Mouse (Mus musculus) embryonic facial prominence, embryonic 15.5 days (tissue): ENCODE results near the gene Rapgef3. TPM values are rescaled to one million over a fixed set of nuclear protein-coding genes. Genes with fewer than 3 reads are reported as not detected.

Source experiments
- ATAC-seq: fragments of 200-750 bp; cut with Nextera tagmentation; 2 replicates; pipeline ENCODE4 v1.8.0; 2017; ENCODE audit warnings: low read depth, moderate TSS enrichment; ENCODE audit not compliant: insufficient number of reproducible peaks, low FRiP score, low TSS enrichment
- H3K27ac ChIP-seq: fragments of 300-500 bp; sonication (generic); replicated peaks from 2 replicates; pipeline ENCODE4 v1.5.1; 2015; ENCODE audit warnings: mild to moderate bottlenecking, inconsistent platforms
- H3K27me3 ChIP-seq: fragments of 300-500 bp; sonication (generic); 2 replicates; pipeline ENCODE4 v1.6.1; 2015; ENCODE audit warnings: inconsistent platforms
- H3K36me3 ChIP-seq: fragments of 300-500 bp; sonication (generic); 2 replicates; pipeline ENCODE4 v1.6.1; 2015; ENCODE audit warnings: mild to moderate bottlenecking, inconsistent platforms
- H3K4me1 ChIP-seq: fragments of 300-500 bp; sonication (generic); 2 replicates; pipeline ENCODE4 v1.6.1; 2015; ENCODE audit warnings: inconsistent platforms
- H3K4me2 ChIP-seq: fragments of 300-500 bp; sonication (generic); replicated peaks from 2 replicates; pipeline ENCODE4 v1.6.1; 2015; ENCODE audit warnings: mild to moderate bottlenecking, inconsistent platforms
- H3K4me3 ChIP-seq: fragments of 300-500 bp; sonication (generic); replicated peaks from 2 replicates; pipeline ENCODE4 v1.5.1; 2015; ENCODE audit warnings: mild to moderate bottlenecking, inconsistent platforms
- H3K9ac ChIP-seq: fragments of 300-500 bp; sonication (generic); 2 replicates; pipeline ENCODE4 v1.6.1; 2015; ENCODE audit warnings: inconsistent platforms
- H3K9me3 ChIP-seq: fragments of 300-500 bp; sonication (generic); replicated peaks from 2 replicates; pipeline ENCODE4 v1.6.1; 2016; ENCODE audit warnings: inconsistent platforms
- WGBS: fragments of 180-500 bp; shearing (Covaris S2); methylation state at CpG from one replicate; pipeline ENCODE4 v1.1.7; 2015; 5-methylcytosine and 5-hydroxymethylcytosine counted together
- polyA plus RNA-seq: library from polyadenylated mRNA; unstranded; fragments of >200 nt; fragmentation: Nextera tagmentation; extraction: Ambion mirVana; gene quantifications from 2 replicates; pipeline ENCODE4 v1.2.1, GENCODE M21; 2015

The Rapgef3 gene
- polyA plus RNA-seq, 1 experiment from 2014 or later, result 11.8 TPM

DNA sequence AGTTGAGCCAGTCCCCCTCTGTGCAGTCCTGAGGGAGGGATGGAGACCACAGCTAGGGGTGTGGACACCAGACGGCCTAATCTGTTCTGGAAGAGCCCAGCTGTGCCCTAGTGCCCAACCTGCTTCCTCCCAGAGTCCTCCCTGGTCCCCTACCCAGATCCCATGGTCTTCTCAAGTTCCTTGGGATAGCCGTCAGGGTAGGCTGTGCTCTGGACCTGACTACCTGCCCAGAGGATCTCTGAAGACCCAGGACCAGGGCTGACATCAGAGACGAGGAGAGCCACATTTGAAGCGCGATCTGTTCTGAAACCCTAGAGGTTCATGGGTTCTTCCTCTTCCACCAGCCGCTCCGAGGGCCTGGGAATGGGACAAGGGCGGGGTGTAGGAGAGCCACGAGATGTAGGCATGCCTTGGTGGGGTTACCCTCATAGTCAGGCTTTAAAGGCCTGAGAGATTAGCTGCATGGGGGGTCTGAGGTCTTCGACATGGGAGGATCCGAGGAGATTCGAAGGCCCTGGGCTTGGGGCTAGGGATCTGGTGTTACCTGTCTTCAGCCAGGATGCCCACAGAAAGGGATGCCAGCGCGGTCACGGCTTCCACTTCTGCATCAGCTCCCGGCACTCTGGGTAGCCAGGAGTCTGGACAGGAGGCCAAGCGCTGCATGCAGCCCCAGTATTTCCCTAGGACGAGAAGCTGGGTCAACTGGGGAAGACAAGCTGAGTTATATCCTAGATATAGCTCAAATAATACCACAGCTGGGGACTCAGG lies 25.8 kb upstream of the Rapgef3 start:
- Histone ChIP-seq H3K9me3 (no peaks in the 10 kb centered on the region), H3K4me2 (no peak overlapping the region), H3K9ac (no peak overlapping the region), H3K36me3 (peaks cover 63% of the 10 kb centered on the region), H3K4me3 (no peak overlapping the region), H3K27ac (no peak overlapping the region), H3K27me3 (no peaks in the 10 kb centered on the region), H3K4me1 (peaks cover 6% of the 10 kb centered on the region; the same call in 1 of the 2 replicates)
- ATAC-seq, result no peak
- WGBS, result 88% methylated on average over 18 of the region's 18 CpGs

DNA sequence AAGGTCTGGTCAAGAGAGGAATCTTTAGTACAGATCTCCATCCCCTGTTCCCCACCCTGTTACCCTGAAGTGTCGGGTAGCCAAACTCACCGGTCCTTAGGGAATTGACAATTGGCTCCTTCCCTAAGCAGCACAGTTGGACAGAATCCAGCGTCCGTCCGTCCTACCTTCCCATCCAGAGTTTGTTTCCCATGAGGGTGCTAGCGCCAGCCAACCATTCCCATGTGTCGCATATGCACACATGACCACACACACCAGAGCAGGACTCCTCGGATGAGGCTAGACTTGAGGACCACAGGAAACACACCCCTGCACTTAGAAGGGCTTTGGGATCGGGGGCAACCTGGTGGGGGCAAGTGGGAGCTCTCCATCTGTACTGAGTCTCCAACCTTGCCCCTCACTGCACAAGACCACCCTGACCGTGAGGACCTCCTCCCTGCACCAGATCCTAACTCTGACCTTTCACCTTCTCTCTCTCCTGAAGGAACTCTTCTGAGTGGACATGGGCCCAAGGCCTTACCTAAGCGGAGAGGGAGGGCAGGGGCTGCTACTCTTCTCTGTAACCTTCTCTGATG lies 23.4 kb upstream of the Rapgef3 start:
- Histone ChIP-seq H3K36me3 (peaks cover 41% of the 10 kb centered on the region), H3K9me3 (no peaks in the 10 kb centered on the region), H3K4me3 (no peak overlapping the region), H3K27me3 (no peaks in the 10 kb centered on the region), H3K9ac (no peak overlapping the region), H3K4me2 (no peak overlapping the region), H3K27ac (no peak overlapping the region), H3K4me1 (peaks cover 20% of the 10 kb centered on the region; the same call in 1 of the 2 replicates)
- WGBS, result 84% methylated on average over 11 of the region's 11 CpGs
- no peak for ATAC-seq

DNA sequence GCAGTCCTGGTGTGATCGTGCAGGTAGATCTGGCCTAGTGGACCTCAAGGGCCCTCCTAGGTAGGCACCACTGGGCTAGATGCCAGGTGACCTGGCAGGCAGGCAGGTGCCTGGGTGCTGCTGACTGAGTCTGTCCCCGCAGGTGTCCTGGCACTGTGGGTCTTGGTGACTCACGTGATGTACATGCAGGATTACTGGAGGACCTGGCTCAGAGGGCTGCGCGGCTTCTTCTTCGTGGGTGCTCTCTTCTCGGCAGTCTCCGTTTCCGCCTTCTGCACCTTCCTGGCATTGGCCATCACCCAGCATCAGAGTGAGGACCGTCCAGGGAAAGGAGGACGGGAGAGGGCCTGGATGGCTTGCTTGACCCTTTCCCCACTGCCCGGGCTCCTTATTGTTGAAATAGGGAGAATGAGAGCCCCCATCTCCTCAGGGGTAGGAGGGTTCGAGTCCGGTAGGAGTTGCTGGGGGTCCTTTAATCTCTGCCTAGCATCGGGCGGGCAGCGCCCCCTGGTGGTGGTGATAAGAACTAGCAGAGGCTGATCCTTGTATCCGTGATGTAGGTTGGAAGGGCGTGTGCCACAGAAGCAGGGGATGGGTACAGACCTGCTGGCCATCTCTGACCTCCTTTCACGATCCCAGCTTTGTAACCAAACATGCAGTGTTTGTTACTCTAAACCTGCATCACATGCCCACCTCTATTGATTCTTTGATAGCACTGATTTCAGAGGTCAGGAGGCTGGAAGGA lies 22.2 kb upstream of the Rapgef3 start:
- Histone ChIP-seq H3K9me3 (no peaks in the 10 kb centered on the region), H3K4me2 (no peak overlapping the region), H3K27ac (no peak overlapping the region; the same call in 1 of the 2 replicates), H3K27me3 (no peaks in the 10 kb centered on the region), H3K9ac (no peak overlapping the region), H3K36me3 (peaks cover 28% of the 10 kb centered on the region), H3K4me3 (no peak overlapping the region), H3K4me1 (peaks cover 27% of the 10 kb centered on the region)
- WGBS, result 56% methylated on average over 20 of the region's 20 CpGs
- no peak for ATAC-seq

DNA sequence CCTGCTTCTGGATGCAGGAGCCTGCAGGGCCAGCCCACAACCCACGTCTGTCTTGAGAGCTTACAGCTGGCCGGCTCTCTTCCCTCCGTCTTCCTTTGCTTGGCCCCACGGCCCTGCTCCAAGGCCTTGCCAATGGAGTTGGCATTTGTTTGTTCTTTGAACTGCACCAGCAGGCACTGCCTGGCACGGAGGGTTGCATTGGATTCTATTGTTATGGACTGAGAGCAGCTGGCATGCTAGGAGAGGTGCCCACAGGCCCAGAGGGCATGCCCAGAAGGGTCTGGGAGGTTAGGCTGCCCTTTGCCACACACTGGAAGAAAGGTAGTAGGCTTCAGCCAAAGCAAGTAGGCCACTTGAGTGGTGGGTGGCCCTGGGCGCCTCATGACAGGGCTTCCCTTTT lies 21.0 kb upstream of the Rapgef3 start:
- Histone ChIP-seq H3K27me3 (no peaks in the 10 kb centered on the region), H3K4me3 (no peak overlapping the region), H3K27ac (peak overlapping the region; percentile 40; the same call in 1 of the 2 replicates), H3K9me3 (no peaks in the 10 kb centered on the region), H3K4me2 (no peak overlapping the region), H3K9ac (no peak overlapping the region), H3K36me3 (peaks cover 18% of the 10 kb centered on the region), H3K4me1 (peaks cover 34% of the 10 kb centered on the region)
- 48% methylated on average over 6 of the region's 6 CpGs for WGBS
- ATAC-seq, result no peak

DNA sequence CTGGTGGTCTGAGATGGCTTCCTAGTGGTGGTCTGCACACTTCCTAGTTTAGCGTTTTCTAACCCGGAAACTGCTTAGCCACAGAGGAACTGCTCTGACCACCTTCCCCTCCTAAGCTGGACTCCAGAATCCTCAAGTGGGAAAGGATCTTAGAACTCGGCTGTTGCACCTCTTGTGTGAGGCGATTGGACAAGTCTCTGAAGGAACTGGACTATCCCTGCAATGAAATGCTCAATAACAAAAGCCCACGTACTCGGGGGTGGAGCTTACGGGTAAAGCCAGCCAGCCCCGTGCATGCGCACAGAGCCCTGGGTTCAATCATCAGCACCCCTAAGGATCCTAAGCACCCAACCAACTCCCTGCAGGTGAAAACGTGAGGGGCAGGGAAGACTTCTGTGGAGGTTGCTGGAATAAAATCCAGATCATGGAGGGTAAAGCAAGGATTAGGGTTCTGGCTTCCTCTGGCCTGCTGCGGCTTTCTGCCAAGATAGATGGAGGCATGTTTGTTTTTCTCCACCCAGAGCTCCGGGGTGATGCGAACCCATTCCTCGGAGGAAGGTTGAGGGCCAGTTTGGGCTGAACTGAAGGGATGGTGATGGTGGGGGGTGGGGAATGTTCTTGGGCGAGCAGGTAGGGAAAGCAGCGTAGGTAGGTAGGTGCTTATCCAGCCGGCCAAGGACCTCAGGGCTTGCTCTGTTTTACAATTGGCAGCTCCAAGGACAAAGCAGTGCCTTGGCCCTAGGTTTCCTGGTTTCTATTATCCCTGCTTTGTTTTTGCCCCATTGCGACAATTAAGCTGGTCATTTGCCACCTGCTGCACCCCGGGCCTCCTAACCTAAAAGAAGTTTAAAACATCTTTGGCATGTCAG lies 20.3 kb upstream of the Rapgef3 start:
- 68% methylated on average over 19 of the region's 19 CpGs for WGBS
- H3K27ac ChIP-seq, result no peak overlapping the region

DNA sequence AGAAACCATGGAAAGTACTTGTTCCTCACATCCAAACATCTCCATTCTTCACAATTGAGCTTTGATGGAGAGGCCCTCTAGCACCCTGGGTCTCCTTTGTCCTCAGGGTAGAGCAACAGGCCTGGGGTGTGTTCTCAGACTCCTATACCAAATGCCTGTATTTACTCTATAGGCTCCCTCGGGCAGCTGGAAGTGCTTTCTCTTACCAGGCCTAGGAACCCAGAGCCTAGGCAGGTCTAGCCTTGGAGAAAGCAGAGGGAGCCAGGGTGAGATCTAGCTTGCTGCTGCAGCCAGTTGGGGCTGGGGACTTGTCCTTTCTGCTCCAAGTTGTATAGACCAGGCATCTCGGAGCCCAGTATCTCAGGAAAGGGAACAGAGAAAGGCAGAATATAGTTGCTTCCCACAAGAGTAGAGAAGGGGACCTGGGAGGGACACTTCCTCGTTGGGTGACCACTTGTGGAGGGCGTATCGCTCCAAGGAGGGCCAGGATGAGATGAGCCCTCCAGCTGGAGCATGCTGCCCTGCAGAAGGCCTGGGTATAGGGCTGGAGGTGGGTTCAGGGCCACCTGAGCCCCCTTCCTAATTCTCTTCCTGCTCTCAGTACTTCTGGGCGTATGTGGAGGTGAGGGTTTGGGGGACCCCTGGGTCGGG lies 19.5 kb upstream of the Rapgef3 start:
- no peak overlapping the region for H3K27ac ChIP-seq
- WGBS, result 78% methylated on average over 7 of the region's 7 CpGs
- no peak overlapping the region for H3K4me2 ChIP-seq

More for the DNA sequence above, 20.3 kb upstream of the Rapgef3 start:
- Histone ChIP-seq H3K36me3 (peaks cover 10% of the 10 kb centered on the region), H3K9ac (no peak overlapping the region), H3K4me1 (peaks cover 36% of the 10 kb centered on the region), H3K4me2 (no peak overlapping the region), H3K27me3 (no peaks in the 10 kb centered on the region), H3K4me3 (no peak overlapping the region), H3K9me3 (no peaks in the 10 kb centered on the region)
- ATAC-seq, result no peak

DNA sequence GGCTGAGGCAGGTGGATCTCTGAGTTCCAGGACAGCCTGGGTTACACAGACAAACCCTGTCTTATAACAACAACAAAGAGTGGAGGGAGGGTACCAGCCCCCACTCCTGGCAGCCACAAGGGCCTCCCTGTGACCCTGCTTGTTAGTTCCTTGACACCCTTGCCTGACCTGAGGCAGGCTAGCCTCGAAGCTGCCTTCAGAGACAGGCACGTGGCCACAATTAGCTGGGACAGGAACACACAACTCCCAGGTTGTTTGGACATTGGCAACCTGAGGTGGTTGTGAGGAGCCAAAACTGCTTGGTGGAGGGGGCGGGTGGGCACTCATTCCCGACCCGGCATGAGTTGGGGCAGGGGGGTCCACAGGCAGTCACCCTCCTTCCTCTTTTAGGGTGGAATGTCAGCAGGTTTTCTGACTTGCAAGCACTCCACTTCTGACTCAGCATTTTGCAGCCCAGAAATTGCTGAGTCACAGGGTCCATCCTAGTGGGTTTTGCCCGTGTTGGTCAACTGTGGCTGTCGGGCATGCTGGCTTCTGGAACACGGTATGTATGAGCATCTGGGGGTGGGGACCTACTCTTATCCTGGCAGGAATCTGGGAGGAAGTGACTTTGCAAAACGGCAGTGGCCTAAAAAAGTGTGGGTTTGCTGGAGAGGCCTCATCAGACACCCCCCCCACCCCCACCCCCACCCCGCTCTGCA lies 18.8 kb upstream of the Rapgef3 start:
- H3K4me1 ChIP-seq, result peaks cover 50% of the 10 kb centered on the region
- 62% methylated on average over 10 of the region's 10 CpGs for WGBS

More for the DNA sequence above, 19.5 kb upstream of the Rapgef3 start:
- H3K4me1 ChIP-seq, result peaks cover 44% of the 10 kb centered on the region
- H3K9me3 ChIP-seq, result no peaks in the 10 kb centered on the region
- H3K9ac ChIP-seq, result no peak overlapping the region
- no peaks in the 10 kb centered on the region for H3K27me3 ChIP-seq
- peaks cover 5% of the 10 kb centered on the region for H3K36me3 ChIP-seq
- ATAC-seq, result no peak
- H3K4me3 ChIP-seq, result no peak overlapping the region

DNA sequence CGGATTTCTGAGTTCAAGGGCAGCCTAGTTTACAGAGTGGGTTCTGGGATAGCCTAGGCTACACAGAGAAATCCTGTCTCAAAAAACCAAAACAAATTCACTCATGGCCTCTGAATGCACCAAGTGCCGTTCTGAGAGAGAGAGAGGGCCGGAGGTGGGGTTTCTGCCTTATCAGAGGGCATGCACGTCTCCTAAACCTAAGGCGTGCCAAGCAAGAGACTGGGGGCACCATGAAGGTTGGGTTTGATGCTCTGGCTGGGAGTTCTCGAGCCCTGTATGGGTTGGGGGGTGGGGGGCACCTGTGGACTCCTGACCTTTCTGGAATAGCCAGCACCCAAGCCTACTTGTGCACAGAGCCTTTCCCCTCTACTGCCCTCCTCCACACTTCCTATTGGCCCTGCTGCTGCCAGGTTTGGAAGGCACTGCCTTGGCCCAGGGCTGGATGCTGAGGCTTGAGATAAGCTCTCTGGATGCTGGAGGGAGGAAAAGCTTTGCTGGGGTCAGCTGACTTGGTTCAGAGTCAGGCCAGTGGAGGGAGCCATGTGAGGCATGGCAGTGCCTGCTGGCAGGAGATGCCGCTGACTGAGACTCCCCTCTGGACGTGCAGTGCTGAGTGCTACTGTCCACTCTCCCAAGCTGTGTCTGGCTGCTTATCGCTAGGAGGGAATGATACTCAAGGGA lies 18.1 kb upstream of the Rapgef3 start:
- no peak overlapping the region for H3K9ac ChIP-seq
- no peak overlapping the region for H3K4me3 ChIP-seq
- H3K27me3 ChIP-seq, result no peaks in the 10 kb centered on the region
- whole genome bisulfite sequencing, result 82% methylated on average over 9 of the region's 9 CpGs
- ATAC-seq, result no peak
- peaks cover 57% of the 10 kb centered on the region for H3K4me1 ChIP-seq
- H3K4me2 ChIP-seq, result no peak overlapping the region
- H3K9me3 ChIP-seq, result no peaks in the 10 kb centered on the region
- H3K27ac ChIP-seq, result no peak overlapping the region
- no peaks in the 10 kb centered on the region; the same call in none of the 2 replicates for H3K36me3 ChIP-seq

More for the DNA sequence above, 18.8 kb upstream of the Rapgef3 start:
- peaks cover 5% of the 10 kb centered on the region for H3K36me3 ChIP-seq
- H3K4me2 ChIP-seq, result no peak overlapping the region
- no peaks in the 10 kb centered on the region for H3K9me3 ChIP-seq
- no peak for ATAC-seq
- H3K27ac ChIP-seq, result no peak overlapping the region
- no peak overlapping the region for H3K9ac ChIP-seq
- no peak overlapping the region for H3K4me3 ChIP-seq
- H3K27me3 ChIP-seq, result no peaks in the 10 kb centered on the region

DNA sequence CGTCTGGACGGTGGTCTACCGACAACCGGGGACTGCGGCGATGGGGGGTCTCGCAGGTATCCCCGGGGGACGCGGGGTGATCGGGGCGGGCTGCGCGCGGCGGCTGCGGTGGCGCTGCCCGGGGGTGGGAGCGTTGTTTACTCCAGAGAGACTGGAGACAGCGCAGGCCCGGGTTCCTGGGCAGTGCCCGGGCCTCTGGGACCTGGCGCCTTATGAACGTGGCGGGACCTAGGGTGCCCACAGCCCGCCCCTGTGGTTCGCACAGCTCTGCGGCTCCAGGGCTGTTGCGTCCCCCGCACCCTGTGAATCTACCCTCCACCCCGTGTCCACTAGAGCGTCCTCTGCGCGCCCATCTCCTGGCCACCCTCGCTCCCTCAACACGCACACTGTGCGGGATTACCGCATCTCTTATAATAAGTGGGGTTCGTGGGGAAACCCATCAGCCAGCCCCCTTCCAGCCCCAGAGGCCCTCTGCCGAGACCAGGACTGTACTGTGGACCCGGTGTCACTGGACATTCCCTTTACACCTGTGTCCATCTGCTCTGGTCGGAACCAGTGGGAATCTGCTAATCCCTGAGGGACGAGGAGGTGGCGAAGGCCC lies 16.9 kb upstream of the Rapgef3 start:
- Histone ChIP-seq H3K4me1 (peaks cover 69% of the 10 kb centered on the region), H3K27ac (peak overlapping the region; percentile 13; the same call in 1 of the 2 replicates), H3K27me3 (no peaks in the 10 kb centered on the region), H3K4me2 (peak overlapping the region; percentile 79), H3K9me3 (no peaks in the 10 kb centered on the region), H3K9ac (peak overlapping the region; percentile 59), H3K4me3 (peak overlapping the region; percentile 68), H3K36me3 (no peaks in the 10 kb centered on the region; the same call in 1 of the 2 replicates)
- WGBS, result 6% methylated on average over 45 of the region's 45 CpGs
- ATAC-seq, result no peak; the same call in 1 of the 2 replicates
